Mouse (Mus musculus): ENCODE measurements at regions not wholly inside any gene's neighbourhood (a gene's known extent, or its start where the extent isn't known, plus 50 kb on each side); places are given as distances from the start of the nearest gene placed in this dataset.

GRCm38 (mm10) chr15:62106518-62106975 is 1183.7 kb upstream of the A1bg start:
- H3K4me3 ChIP-seq (ENCODE audit: low read depth, low read length), result no peak overlapping the region
- H3K27ac ChIP-seq (ENCODE audit: insufficient read depth, low read depth, low read length), result no peak overlapping the region
- TF ChIP-seq CTCF (IDR thresholded peaks at IDR 0.05; ENCODE audit: extremely low read depth, insufficient read length, insufficient replicate concordance, low read depth, low read length) (0 out of 2 replicates have a peak, but pooled peaks have one; percentile 14), POLR2A (IDR thresholded peaks at IDR 0.05; ENCODE audit: low read depth, low read length) (no peak)
- H3K4me1 ChIP-seq (ENCODE audit: control insufficient read depth, insufficient read depth, insufficient read length, low read length), result peaks cover 7% of the 10 kb centered on the region
- H3K36me3 ChIP-seq (ENCODE audit: control insufficient read depth, insufficient read depth, low read length), result no peaks in the 10 kb centered on the region
- WGBS, result 27% methylated on average over 5 of the region's 5 CpGs
- H3K27me3 ChIP-seq (ENCODE audit: control insufficient read depth, insufficient read depth, low read length), result no peaks in the 10 kb centered on the region

DNA sequence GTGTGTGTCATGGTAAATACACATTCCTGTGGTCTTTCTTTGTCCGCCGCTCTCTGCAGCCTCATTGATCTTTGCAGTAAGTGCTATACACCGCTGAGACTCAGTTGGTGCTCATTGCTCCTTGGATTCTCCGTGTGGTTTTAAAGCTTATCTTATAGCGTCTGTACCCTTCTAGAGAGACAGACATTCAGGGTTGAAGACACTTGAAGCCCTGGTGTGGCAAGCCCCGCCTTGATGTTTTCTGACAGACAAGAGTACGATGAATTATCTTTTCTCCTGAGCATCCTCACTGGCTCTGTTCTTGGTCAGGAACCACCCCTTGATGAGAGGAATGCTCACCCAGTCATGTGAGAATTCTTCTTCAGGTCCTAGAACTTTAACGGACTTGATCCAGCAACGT is 1182.7 kb upstream of the A1bg start:
- Histone ChIP-seq H3K4me3 (ENCODE audit: low read depth, low read length) (no peak overlapping the region), H3K36me3 (ENCODE audit: control insufficient read depth, insufficient read depth, low read length) (no peaks in the 10 kb centered on the region), H3K27me3 (ENCODE audit: control insufficient read depth, insufficient read depth, low read length) (no peaks in the 10 kb centered on the region), H3K27ac (ENCODE audit: insufficient read depth, low read depth, low read length) (no peak overlapping the region), H3K4me1 (ENCODE audit: control insufficient read depth, insufficient read depth, insufficient read length, low read length) (peaks cover 7% of the 10 kb centered on the region)
- WGBS, result 53% methylated on average over 9 of the region's 9 CpGs
- TF ChIP-seq CTCF (IDR thresholded peaks at IDR 0.05; ENCODE audit: extremely low read depth, insufficient read length, insufficient replicate concordance, low read depth, low read length), result no peak

GRCm38 (mm10) chr15:62104653-62105052 is 1181.8 kb upstream of the A1bg start:
- Histone ChIP-seq H3K36me3 (ENCODE audit: control insufficient read depth, insufficient read depth, low read length) (no peaks in the 10 kb centered on the region), H3K27ac (ENCODE audit: insufficient read depth, low read depth, low read length) (no peak overlapping the region), H3K27me3 (ENCODE audit: control insufficient read depth, insufficient read depth, low read length) (no peaks in the 10 kb centered on the region), H3K4me1 (ENCODE audit: control insufficient read depth, insufficient read depth, insufficient read length, low read length) (peaks cover 7% of the 10 kb centered on the region), H3K4me3 (ENCODE audit: low read depth, low read length) (no peak overlapping the region)
- 55% methylated on average over 7 of the region's 7 CpGs for WGBS
- no peak for TF ChIP-seq CTCF (IDR thresholded peaks at IDR 0.05; ENCODE audit: extremely low read depth, insufficient read length, insufficient replicate concordance, low read depth, low read length)
- TF ChIP-seq POLR2A (IDR thresholded peaks at IDR 0.05; ENCODE audit: low read depth, low read length), result no peak

- Histone ChIP-seq H3K27me3 (ENCODE audit: control insufficient read depth, insufficient read depth, low read length) (no peaks in the 10 kb centered on the region), H3K36me3 (ENCODE audit: control insufficient read depth, insufficient read depth, low read length) (no peaks in the 10 kb centered on the region), H3K4me1 (ENCODE audit: control insufficient read depth, insufficient read depth, insufficient read length, low read length) (peaks cover 3% of the 10 kb centered on the region; the same call in 1 of the 2 replicates), H3K27ac (ENCODE audit: insufficient read depth, low read depth, low read length) (no peak overlapping the region), H3K4me3 (ENCODE audit: low read depth, low read length) (no peak overlapping the region)
- 84% methylated on average over 6 of the region's 6 CpGs for WGBS
- TF ChIP-seq POLR2A (IDR thresholded peaks at IDR 0.05; ENCODE audit: low read depth, low read length) (no peak), CTCF (IDR thresholded peaks at IDR 0.05; ENCODE audit: extremely low read depth, insufficient read length, insufficient replicate concordance, low read depth, low read length) (no peak)
Observed at GRCm38 (mm10) chr15:62099683-62100082, 1176.9 kb upstream of the A1bg start.

DNA sequence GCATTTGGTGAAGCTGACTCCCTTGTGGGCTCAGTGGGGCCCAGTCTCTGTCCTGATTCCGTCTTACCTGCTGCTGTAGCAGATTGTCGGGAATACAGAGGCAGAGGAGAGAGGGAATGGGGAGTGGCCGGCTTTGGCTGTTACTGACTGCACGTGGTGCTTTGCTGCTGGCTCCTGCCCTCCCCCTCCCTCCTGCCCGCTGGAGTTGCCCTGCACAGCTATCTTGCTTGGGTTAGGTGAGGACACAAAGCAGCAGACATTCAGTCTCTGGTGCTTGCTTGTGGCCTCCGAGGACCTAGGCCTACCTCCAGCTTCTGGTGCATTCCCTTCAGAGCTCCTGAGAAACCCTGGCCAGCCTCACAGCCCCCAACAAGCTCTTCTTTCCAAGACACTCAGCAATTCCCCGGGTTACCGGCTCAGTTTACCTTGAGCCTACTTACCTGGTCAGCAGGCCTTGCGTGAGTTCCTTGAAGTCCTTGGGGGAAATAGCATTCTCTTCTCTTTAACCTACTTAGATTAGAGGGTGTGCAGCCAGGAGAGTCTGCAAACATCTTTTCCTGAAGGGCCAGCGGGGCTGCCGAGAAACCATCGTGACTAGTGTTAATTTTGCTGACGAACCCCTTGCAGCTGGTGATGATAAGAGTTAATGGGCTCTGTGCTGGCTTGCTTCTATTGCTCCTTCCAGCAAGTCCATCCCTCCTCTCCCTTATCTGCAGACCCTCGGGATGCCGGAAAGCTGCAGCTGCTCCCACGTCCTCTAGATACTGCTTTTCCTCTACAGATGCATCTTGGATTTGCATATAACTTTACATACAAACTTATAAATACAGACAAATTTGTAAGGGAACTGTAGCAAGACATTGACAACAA is 1176.2 kb upstream of the A1bg start:
- 40% methylated on average over 16 of the region's 16 CpGs for WGBS
- Histone ChIP-seq H3K27ac (ENCODE audit: insufficient read depth, low read depth, low read length) (no peak overlapping the region), H3K27me3 (ENCODE audit: control insufficient read depth, insufficient read depth, low read length) (no peaks in the 10 kb centered on the region), H3K4me3 (ENCODE audit: low read depth, low read length) (no peak overlapping the region), H3K4me1 (ENCODE audit: control insufficient read depth, insufficient read depth, insufficient read length, low read length) (peaks cover 3% of the 10 kb centered on the region; the same call in 1 of the 2 replicates), H3K36me3 (ENCODE audit: control insufficient read depth, insufficient read depth, low read length) (no peaks in the 10 kb centered on the region)
- TF ChIP-seq CTCF (IDR thresholded peaks at IDR 0.05; ENCODE audit: extremely low read depth, insufficient read length, insufficient replicate concordance, low read depth, low read length) (no peak), POLR2A (IDR thresholded peaks at IDR 0.05; ENCODE audit: low read depth, low read length) (no peak)

GRCm38 (mm10) chr15:62096778-62097177 is 1174.0 kb upstream of the A1bg start:
- no peak overlapping the region for H3K4me3 ChIP-seq (ENCODE audit: low read depth, low read length)
- H3K27ac ChIP-seq (ENCODE audit: insufficient read depth, low read depth, low read length), result no peak overlapping the region
- H3K27me3 ChIP-seq (ENCODE audit: control insufficient read depth, insufficient read depth, low read length), result no peaks in the 10 kb centered on the region
- TF ChIP-seq POLR2A (IDR thresholded peaks at IDR 0.05; ENCODE audit: low read depth, low read length) (no peak), CTCF (IDR thresholded peaks at IDR 0.05; ENCODE audit: extremely low read depth, insufficient read length, insufficient replicate concordance, low read depth, low read length) (no peak)
- no peaks in the 10 kb centered on the region for H3K36me3 ChIP-seq (ENCODE audit: control insufficient read depth, insufficient read depth, low read length)
- 86% methylated on average over 7 of the region's 7 CpGs for WGBS
- peaks cover 8% of the 10 kb centered on the region; the same call in 1 of the 2 replicates for H3K4me1 ChIP-seq (ENCODE audit: control insufficient read depth, insufficient read depth, insufficient read length, low read length)

GRCm38 (mm10) chr15:62095198-62095597 is 1172.4 kb upstream of the A1bg start:
- no peaks in the 10 kb centered on the region for H3K36me3 ChIP-seq (ENCODE audit: control insufficient read depth, insufficient read depth, low read length)
- WGBS, result 81% methylated on average over 3 of the region's 3 CpGs
- H3K4me1 ChIP-seq (ENCODE audit: control insufficient read depth, insufficient read depth, insufficient read length, low read length), result peaks cover 11% of the 10 kb centered on the region; the same call in 1 of the 2 replicates
- no peak overlapping the region for H3K4me3 ChIP-seq (ENCODE audit: low read depth, low read length)
- H3K27ac ChIP-seq (ENCODE audit: insufficient read depth, low read depth, low read length), result no peak overlapping the region
- no peaks in the 10 kb centered on the region for H3K27me3 ChIP-seq (ENCODE audit: control insufficient read depth, insufficient read depth, low read length)
- TF ChIP-seq CTCF (IDR thresholded peaks at IDR 0.05; ENCODE audit: extremely low read depth, insufficient read length, insufficient replicate concordance, low read depth, low read length), result no peak
- no peak for TF ChIP-seq POLR2A (IDR thresholded peaks at IDR 0.05; ENCODE audit: low read depth, low read length)

Data from small intestine, adult 2 months (tissue).